Mouse (Mus musculus): ENCODE measurements around the gene Ly6g6d. TPM values are rescaled to one million over a fixed set of nuclear protein-coding genes. Genes with fewer than 3 reads are reported as not detected.

Ly6g6d gene
- total and polyA plus RNA-seq, 3 experiments, result 0.61 to 1.3 TPM; not detected in 1

DNA sequence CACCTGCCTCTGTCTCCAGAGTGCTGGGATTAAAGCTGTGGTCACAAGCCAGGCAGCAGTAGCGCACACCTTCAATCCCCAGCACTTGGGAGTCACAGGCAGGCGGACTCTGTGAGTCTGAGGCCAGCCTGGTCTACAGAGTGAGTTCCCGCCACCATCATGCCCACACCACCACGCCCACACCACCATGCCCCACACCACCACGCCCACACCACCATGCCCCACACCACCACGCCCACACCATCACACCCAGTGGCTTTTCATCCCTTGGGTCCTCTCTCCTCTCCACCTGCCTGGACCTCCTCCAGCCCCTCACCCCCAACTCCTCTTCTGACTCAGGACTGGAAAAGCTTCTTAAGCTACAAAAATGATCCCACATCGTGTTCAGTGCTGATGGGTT, 46.0 kb downstream of the Ly6g6d start:
- 73% methylated on average over 7 of the region's 7 CpGs for WGBS
- intact Hi-C loops (cut with DNase I), result no loop called here
- no peak for DNase-seq

DNA sequence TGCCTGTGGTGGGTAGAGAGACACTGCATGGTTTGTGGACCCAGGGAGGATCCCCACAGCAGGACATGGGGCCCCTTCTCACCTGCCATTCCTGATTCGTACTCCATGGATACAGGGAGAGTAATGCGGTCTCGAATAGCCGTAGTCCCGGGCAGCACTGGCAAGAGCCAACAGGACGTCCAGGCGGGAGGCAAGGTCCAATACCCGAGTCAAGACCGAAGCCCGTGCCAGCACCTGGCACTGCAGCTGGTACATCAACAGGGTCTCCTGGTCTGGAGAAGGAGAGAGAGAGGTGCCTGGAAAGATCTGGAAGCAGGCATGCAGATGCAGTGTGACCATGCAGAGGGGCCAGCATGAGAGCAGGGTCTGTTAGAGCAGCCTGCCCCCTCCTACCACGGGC, 46.6 kb downstream of the Ly6g6d start:
- Histone ChIP-seq H3K79me2 (replicated peaks; ENCODE audit: control insufficient read depth, insufficient read depth, low read length) (no peaks in the 10 kb centered on the region), H3K27me3 (ENCODE audit: control insufficient read depth, insufficient read depth, low read length) (no peaks in the 10 kb centered on the region), H3K9ac (ENCODE audit: low read depth, low read length) (no peak overlapping the region), H3K36me3 (ENCODE audit: control insufficient read depth, insufficient read depth, low read length) (no peaks in the 10 kb centered on the region), H3K27ac (no peak overlapping the region), H3K4me1 (ENCODE audit: control insufficient read depth, insufficient read depth, low read length) (no peaks in the 10 kb centered on the region), H3K4me3 (no peak overlapping the region)
- TF ChIP-seq POLR2A (IDR thresholded peaks at IDR 0.05; ENCODE audit: insufficient read depth, low read depth, low read length), result no peak
- no peak for TF ChIP-seq CTCF (IDR thresholded peaks at IDR 0.05)
- TF ChIP-seq EP300 (IDR thresholded peaks at IDR 0.05; ENCODE audit: insufficient read depth, low read depth, low read length), result no peak
- intact Hi-C loops (cut with DNase I), result no loop called here
- WGBS, result 89% methylated on average over 11 of the region's 11 CpGs
- DNase-seq, result no peak

More for the DNA sequence above, 46.0 kb downstream of the Ly6g6d start:
- Histone ChIP-seq H3K4me1 (ENCODE audit: control insufficient read depth, insufficient read depth, low read length) (no peaks in the 10 kb centered on the region), H3K9ac (ENCODE audit: low read depth, low read length) (no peak overlapping the region), H3K79me2 (replicated peaks; ENCODE audit: control insufficient read depth, insufficient read depth, low read length) (no peaks in the 10 kb centered on the region), H3K27me3 (ENCODE audit: control insufficient read depth, insufficient read depth, low read length) (no peaks in the 10 kb centered on the region), H3K36me3 (ENCODE audit: control insufficient read depth, insufficient read depth, low read length) (no peaks in the 10 kb centered on the region), H3K27ac (no peak overlapping the region), H3K4me3 (no peak overlapping the region)
- no peak for TF ChIP-seq CTCF (IDR thresholded peaks at IDR 0.05)
- no peak for TF ChIP-seq POLR2A (IDR thresholded peaks at IDR 0.05; ENCODE audit: insufficient read depth, low read depth, low read length)
- TF ChIP-seq EP300 (IDR thresholded peaks at IDR 0.05; ENCODE audit: insufficient read depth, low read depth, low read length), result no peak

DNA sequence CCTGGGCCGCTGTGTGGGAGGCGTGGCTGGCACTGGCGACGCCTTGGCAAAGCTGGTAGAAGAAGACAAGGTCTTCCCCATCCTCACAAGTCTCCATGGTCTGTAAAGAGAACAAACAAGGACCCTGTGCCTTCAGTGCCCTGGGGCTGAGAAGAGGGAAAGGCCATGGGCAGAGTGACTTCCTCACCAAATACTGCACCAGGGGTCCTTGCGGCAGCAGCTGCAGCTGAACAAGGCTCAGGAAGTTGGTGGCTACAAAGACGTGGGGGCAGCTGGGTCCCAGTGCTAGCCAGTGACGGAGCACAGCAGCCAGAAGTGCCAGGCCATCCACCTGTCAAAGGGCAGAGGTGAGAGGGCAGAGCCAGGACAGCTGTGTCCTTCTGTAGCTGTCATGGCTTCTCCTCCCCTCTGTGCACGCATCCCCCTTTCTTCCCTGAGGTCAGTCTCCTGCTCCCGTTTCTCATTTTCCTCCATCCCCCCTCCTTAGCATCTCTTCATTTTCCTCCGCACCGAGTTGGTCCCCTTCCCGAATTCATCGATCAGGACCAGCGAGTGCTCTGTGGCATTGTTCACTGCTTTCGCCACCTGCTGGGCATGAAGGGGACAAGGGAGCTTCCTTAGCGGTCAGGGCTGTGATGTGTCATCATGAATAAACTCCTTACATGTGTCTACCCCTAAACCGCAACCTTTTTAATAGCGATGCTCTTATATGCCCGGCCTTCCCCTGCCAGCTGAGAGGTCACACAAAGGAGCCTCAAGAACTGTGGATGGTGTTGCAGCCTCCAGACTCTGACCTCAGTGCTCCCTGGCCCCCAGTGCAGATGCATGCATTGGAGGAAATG, 48.0 kb downstream of the Ly6g6d start:
- TF ChIP-seq POLR2A (IDR thresholded peaks at IDR 0.05; ENCODE audit: insufficient read depth, low read depth, low read length), result no peak
- peak; percentile 61 for TF ChIP-seq CTCF (IDR thresholded peaks at IDR 0.05)
- TF ChIP-seq EP300 (IDR thresholded peaks at IDR 0.05; ENCODE audit: insufficient read depth, low read depth, low read length), result no peak
- no peak overlapping the region for H3K27ac ChIP-seq
- H3K27me3 ChIP-seq (ENCODE audit: control insufficient read depth, insufficient read depth, low read length), result no peaks in the 10 kb centered on the region
- 49% methylated on average over 19 of the region's 19 CpGs for WGBS
- intact Hi-C loops (cut with DNase I), result no loop called here
- no peak overlapping the region for H3K9ac ChIP-seq (ENCODE audit: low read depth, low read length)
- no peaks in the 10 kb centered on the region for H3K79me2 ChIP-seq (replicated peaks; ENCODE audit: control insufficient read depth, insufficient read depth, low read length)
- no peaks in the 10 kb centered on the region for H3K36me3 ChIP-seq (ENCODE audit: control insufficient read depth, insufficient read depth, low read length)
- no peaks in the 10 kb centered on the region for H3K4me1 ChIP-seq (ENCODE audit: control insufficient read depth, insufficient read depth, low read length)
- DNase-seq, result no peak
- no peak overlapping the region for H3K4me3 ChIP-seq

DNA sequence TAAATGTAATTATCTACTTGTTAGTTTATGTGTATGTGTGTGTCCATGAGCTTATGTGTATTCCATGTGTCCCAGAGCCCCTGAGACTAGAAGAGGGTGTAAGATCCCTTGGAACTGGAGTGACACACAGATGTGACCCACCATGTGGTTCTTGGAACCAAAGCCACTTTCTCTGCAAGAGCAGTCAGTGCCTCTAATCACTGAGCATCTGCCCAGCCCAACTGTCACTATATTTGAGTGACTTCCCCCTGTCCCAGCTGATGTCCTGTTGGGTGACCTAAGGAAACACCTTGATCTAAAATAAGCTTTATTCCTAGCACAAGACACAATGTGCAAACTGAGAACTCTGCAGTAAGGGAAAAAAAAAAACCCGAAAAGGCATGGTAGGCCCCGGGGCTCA, 49.5 kb downstream of the Ly6g6d start:
- TF ChIP-seq POLR2A (IDR thresholded peaks at IDR 0.05; ENCODE audit: insufficient read depth, low read depth, low read length) (no peak), CTCF (IDR thresholded peaks at IDR 0.05) (no peak), EP300 (IDR thresholded peaks at IDR 0.05; ENCODE audit: insufficient read depth, low read depth, low read length) (no peak)

DNA sequence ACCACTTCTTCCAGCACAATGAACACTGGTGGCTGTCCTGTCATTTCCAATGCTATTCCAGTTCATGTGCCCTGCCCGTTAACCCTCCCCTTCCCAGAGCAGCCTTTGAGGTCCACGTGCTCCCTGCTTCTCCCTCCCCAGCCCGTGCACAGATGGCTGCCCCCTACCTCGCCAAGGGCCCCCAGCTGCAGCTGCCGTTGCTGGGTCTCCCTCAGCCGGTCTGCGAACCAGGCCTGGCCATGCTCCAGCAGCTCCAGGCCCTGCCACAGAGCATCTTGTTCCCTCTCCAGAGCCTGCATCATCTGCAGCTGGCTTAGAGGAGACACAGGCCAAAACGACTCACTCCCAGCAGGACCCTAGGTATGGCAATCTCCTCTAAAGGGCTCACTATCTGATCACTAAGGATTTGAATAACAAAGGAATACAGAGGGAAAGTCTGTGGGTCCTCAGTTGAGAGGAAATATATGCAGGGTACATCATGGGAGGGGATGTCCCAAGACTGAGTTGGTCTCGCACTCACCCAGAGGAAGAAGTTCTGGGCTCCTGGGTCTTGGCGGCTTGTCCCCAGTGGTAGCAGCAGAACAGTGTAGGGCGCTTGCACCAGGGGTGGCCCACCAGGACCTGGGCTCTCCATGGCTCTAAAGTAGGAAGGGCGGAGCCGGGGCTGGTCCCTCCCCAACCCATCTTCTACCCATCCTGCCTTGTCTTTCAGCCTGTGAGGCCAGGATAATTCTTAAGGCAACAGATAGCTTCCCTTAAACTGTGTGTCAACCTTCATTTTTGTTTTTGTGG, 50.4 kb downstream of the Ly6g6d start, which contains the start of gene Sapcd1:
TSS of gene Sapcd1 (minus strand) at position 740 of the 792 bp plus-strand sequence.
- H3K4me3 ChIP-seq, result no peak within 1 kb of the TSS
- no peak for DNase-seq
- H3K9ac ChIP-seq (ENCODE audit: low read depth, low read length), result no peak within 1 kb of the TSS
- H3K79me2 ChIP-seq (replicated peaks; ENCODE audit: control insufficient read depth, insufficient read depth, low read length), result no peaks in the 10 kb centered on the region
- TF ChIP-seq CTCF (IDR thresholded peaks at IDR 0.05), result no peak
- no peak for TF ChIP-seq EP300 (IDR thresholded peaks at IDR 0.05; ENCODE audit: insufficient read depth, low read depth, low read length)
- no peak for TF ChIP-seq POLR2A (IDR thresholded peaks at IDR 0.05; ENCODE audit: insufficient read depth, low read depth, low read length)
- WGBS, result 54% methylated on average over 13 of the region's 13 CpGs
- peaks cover 5% of the 10 kb centered on the region for H3K4me1 ChIP-seq (ENCODE audit: control insufficient read depth, insufficient read depth, low read length)
- H3K27ac ChIP-seq, result no peak within 1 kb of the TSS
- no peaks in the 10 kb centered on the region for H3K36me3 ChIP-seq (ENCODE audit: control insufficient read depth, insufficient read depth, low read length)
- no peaks in the 10 kb centered on the region for H3K27me3 ChIP-seq (ENCODE audit: control insufficient read depth, insufficient read depth, low read length)
- intact Hi-C loops (cut with DNase I), result no loop called here

More for the DNA sequence above, 49.5 kb downstream of the Ly6g6d start:
- Histone ChIP-seq H3K27me3 (ENCODE audit: control insufficient read depth, insufficient read depth, low read length) (no peaks in the 10 kb centered on the region), H3K27ac (no peak overlapping the region), H3K9ac (ENCODE audit: low read depth, low read length) (no peak overlapping the region), H3K79me2 (replicated peaks; ENCODE audit: control insufficient read depth, insufficient read depth, low read length) (no peaks in the 10 kb centered on the region), H3K4me3 (no peak overlapping the region), H3K4me1 (ENCODE audit: control insufficient read depth, insufficient read depth, low read length) (peaks cover 2% of the 10 kb centered on the region; the same call in 1 of the 2 replicates), H3K36me3 (ENCODE audit: control insufficient read depth, insufficient read depth, low read length) (no peaks in the 10 kb centered on the region)
- DNase-seq, result no peak
- intact Hi-C loops (cut with DNase I), result no loop called here
- WGBS, result 47% methylated on average over 2 of the region's 2 CpGs

Measured in heart, adult 2 months (tissue).